Mouse (Mus musculus) CH12.LX (cell line): ENCODE data around the gene Ppef1. TPM values are rescaled to one million over a fixed set of nuclear protein-coding genes. Genes with fewer than 3 reads are reported as not detected.

Experiments
- DNase-seq: peaks from one replicate; pipeline ENCODE4 v3.0.0-alpha.2; 2013; ENCODE audit errors: extremely low read depth
- H3K27ac ChIP-seq: 2 replicates; pipeline ENCODE4 v1.5.1; 2012; ENCODE audit warnings: low read depth, mild to moderate bottlenecking, control low read depth, moderate library complexity; ENCODE audit not compliant: insufficient read depth
- H3K27me3 ChIP-seq: replicated peaks from 2 replicates; pipeline ENCODE3; 2012; ENCODE audit warnings: inconsistent platforms
- H3K36me3 ChIP-seq, 2 experiments: replicated peaks in 1 of 2; 2 replicates each; pipeline versions ENCODE3 to v1.6.1; 2012; ENCODE audit warnings: inconsistent platforms in 1 of 2, low read length in 1 of 2, mild to moderate bottlenecking in 1 of 2, mixed read lengths in 1 of 2, moderate library complexity in 1 of 2; ENCODE audit not compliant: control insufficient read depth in 1 of 2, insufficient read depth in 1 of 2
- H3K4me1 ChIP-seq, 2 experiments: 2 replicates each; pipeline ENCODE4 v1.6.1; 2012; ENCODE audit warnings: inconsistent platforms in 1 of 2, moderate library complexity in 1 of 2; ENCODE audit not compliant: insufficient read depth in 2 of 2, control insufficient read depth in 1 of 2
- H3K4me2 ChIP-seq: 2 replicates; pipeline ENCODE4 v1.6.1; 2012; ENCODE audit warnings: low read depth, mild to moderate bottlenecking, control low read depth; ENCODE audit not compliant: poor library complexity, insufficient read depth, severe bottlenecking
- H3K4me3 ChIP-seq, 3 experiments: fragments of 150-350 bp in 1 of 3; sonication (generic) in 1 of 3; replicated peaks in 1 of 3; 2 replicates each; pipeline versions ENCODE3 to v1.5.1; 2011 to 2012; ENCODE audit warnings: low read depth in 2 of 3, low read length in 2 of 3, mild to moderate bottlenecking in 2 of 3, moderate library complexity in 2 of 3, control low read depth in 1 of 3, improper control_type of control experiment in 1 of 3, inconsistent platforms in 1 of 3, mixed read lengths in 1 of 3; ENCODE audit not compliant: poor library complexity in 1 of 3
- H3K79me2 ChIP-seq: replicated peaks from 2 replicates; pipeline ENCODE4 v1.6.1; 2012; ENCODE audit warnings: mild to moderate bottlenecking, moderate library complexity; ENCODE audit not compliant: control insufficient read depth, poor library complexity, insufficient read depth, severe bottlenecking; ENCODE audit errors: extremely low read depth
- H3K9ac ChIP-seq: 2 replicates; pipeline ENCODE4 v1.6.1; 2012; ENCODE audit warnings: low read depth, mild to moderate bottlenecking, control low read depth, moderate library complexity; ENCODE audit not compliant: insufficient read depth
- H3K9me3 ChIP-seq: replicated peaks from 2 replicates; pipeline ENCODE3; 2012; ENCODE audit warnings: low read length, inconsistent platforms, mixed read lengths
- BHLHE40 ChIP-seq: IDR thresholded peaks from 2 replicates; pipeline ENCODE4 v1.6.1; 2011; ENCODE audit warnings: mild to moderate bottlenecking, low read depth, low read length, improper control_type of control experiment
- CHD1 ChIP-seq: IDR thresholded peaks from 2 replicates; pipeline ENCODE4 v1.6.1; 2012; ENCODE audit warnings: low read depth, low read length, improper control_type of control experiment, inconsistent platforms
- E2F4 ChIP-seq: IDR thresholded peaks from 2 replicates; pipeline ENCODE4 v1.6.1; 2011; ENCODE audit warnings: low read depth, low read length, improper control_type of control experiment; ENCODE audit not compliant: insufficient replicate concordance
- ELF1 ChIP-seq: IDR thresholded peaks from 2 replicates; pipeline ENCODE4 v1.6.1; 2014; ENCODE audit warnings: low read depth, mild to moderate bottlenecking, inconsistent platforms, low read length, improper control_type of control experiment
- EP300 ChIP-seq: IDR thresholded peaks from 2 replicates; pipeline ENCODE4 v1.6.1; 2011; ENCODE audit warnings: low read length, improper control_type of control experiment
- JUN ChIP-seq: IDR thresholded peaks from 2 replicates; pipeline ENCODE4 v1.6.1; 2011; ENCODE audit warnings: low read depth, mild to moderate bottlenecking, low read length, improper control_type of control experiment, moderate library complexity; ENCODE audit not compliant: insufficient read depth
- MAX ChIP-seq: IDR thresholded peaks from 2 replicates; pipeline ENCODE4 v1.6.1; 2011; ENCODE audit warnings: low read length, improper control_type of control experiment
- MEF2A ChIP-seq: IDR thresholded peaks from 2 replicates; pipeline ENCODE4 v1.6.1; 2014; ENCODE audit warnings: low read depth, mild to moderate bottlenecking, inconsistent platforms, low read length, improper control_type of control experiment, borderline replicate concordance
- MXI1 ChIP-seq: IDR thresholded peaks from 2 replicates; pipeline ENCODE4 v1.6.1; 2011; ENCODE audit warnings: mild to moderate bottlenecking, low read depth, low read length, improper control_type of control experiment
- MYC ChIP-seq: IDR thresholded peaks from 2 replicates; pipeline ENCODE4 v1.6.1; 2011; ENCODE audit warnings: low read depth, mild to moderate bottlenecking, improper control_type of control experiment, low read length
- NRF1 ChIP-seq: IDR thresholded peaks from 2 replicates; pipeline ENCODE4 v1.6.1; 2014; ENCODE audit warnings: low read depth, mild to moderate bottlenecking, inconsistent platforms, low read length, improper control_type of control experiment, moderate library complexity
- POLR2A ChIP-seq: IDR thresholded peaks from 2 replicates; pipeline ENCODE4 v1.6.1; 2011; ENCODE audit warnings: low read depth, mild to moderate bottlenecking, improper control_type of control experiment, low read length
- POLR2AphosphoS2 ChIP-seq: IDR thresholded peaks from 2 replicates; pipeline ENCODE4 v1.6.1; 2011; ENCODE audit warnings: low read depth, low read length, improper control_type of control experiment
- RAD21 ChIP-seq: IDR thresholded peaks from 2 replicates; pipeline ENCODE4 v1.6.1; 2011; ENCODE audit warnings: low read depth, mild to moderate bottlenecking, low read length, improper control_type of control experiment, moderate library complexity
- SIN3A ChIP-seq: IDR thresholded peaks from 2 replicates; pipeline ENCODE4 v1.6.1; 2012; ENCODE audit warnings: low read length, improper control_type of control experiment, inconsistent platforms
- SMC3 ChIP-seq: IDR thresholded peaks from 2 replicates; pipeline ENCODE4 v1.6.1; 2011; ENCODE audit warnings: low read depth, low read length, improper control_type of control experiment
- TBP ChIP-seq: conservative IDR thresholded peaks from 2 replicates; pipeline ENCODE4 v1.6.1; 2011; ENCODE audit warnings: low read depth, low read length, improper control_type of control experiment
- TCF12 ChIP-seq: IDR thresholded peaks from 2 replicates; pipeline ENCODE4 v1.6.1; 2014; ENCODE audit warnings: low read depth, mild to moderate bottlenecking, inconsistent platforms, low read length, improper control_type of control experiment
- UBTF ChIP-seq: IDR thresholded peaks from 2 replicates; pipeline ENCODE4 v1.6.1; 2012; ENCODE audit warnings: low read depth, mild to moderate bottlenecking, inconsistent platforms, low read length, improper control_type of control experiment, moderate library complexity
- USF1 ChIP-seq: IDR thresholded peaks from 2 replicates; pipeline ENCODE4 v1.6.1; 2014; ENCODE audit warnings: low read depth, mild to moderate bottlenecking, inconsistent platforms, low read length, improper control_type of control experiment
- ZC3H11A ChIP-seq: IDR thresholded peaks from 2 replicates; pipeline ENCODE4 v1.6.1; 2012; ENCODE audit warnings: low read depth, mild to moderate bottlenecking, inconsistent platforms, low read length, improper control_type of control experiment
- ZNF384 ChIP-seq: IDR thresholded peaks from 2 replicates; pipeline ENCODE4 v1.6.1; 2012; ENCODE audit warnings: low read depth, low read length, improper control_type of control experiment, inconsistent platforms
- dilution Hi-C: fragments of 300-500 bp; cut with MboI; formaldehyde crosslinking; loops from 2 replicates; pipeline ENCODE4 v1.14.3; 2020; ENCODE audit warnings: low sequenced_read_pairs; ENCODE audit not compliant: extremely low pct_unique_long_range_greater_than_20kb, extremely low pct_ligation_motif_present
- in situ Hi-C: fragments of 300-500 bp; cut with MboI; formaldehyde crosslinking; loops from 3 replicates; pipeline ENCODE4 v1.14.3; 2019; ENCODE audit warnings: low sequenced_read_pairs, low pct_ligation_motif_present, low pct_unique_long_range_greater_than_20kb, mixed read lengths
- polyA plus RNA-seq: library from polyadenylated mRNA; unstranded; fragments of >175 nt; gene quantifications from 2 replicates; pipeline ENCODE4 v1.2.1, GENCODE M21; 2012; ENCODE audit warnings: low read depth; ENCODE audit not compliant: insufficient read length
- total RNA-seq, 2 experiments: library from RNA; depleted of rRNA; stranded (reverse); fragments of 300-350 nt in 1 of 2; fragments of >200 nt in 1 of 2; gene quantifications; 2 replicates each; pipeline ENCODE4 v1.2.3; 2012 to 2014

The Ppef1 gene
- total and polyA plus RNA-seq, 3 experiments = 0.34 to 2.8 (median 1.5) TPM

GRCm38 (mm10) chrX:160745399-160745798 is 9.8 kb upstream of the Ppef1 start:
- no peaks in the 10 kb centered on the region for H3K9me3 ChIP-seq
- no peak for DNase-seq
- no peak overlapping the region for H3K9ac ChIP-seq
- no peaks in the 10 kb centered on the region for H3K79me2 ChIP-seq
- no peak overlapping the region for H3K4me2 ChIP-seq
- no peaks in the 10 kb centered on the region for H3K27me3 ChIP-seq
- H3K4me3 ChIP-seq = no peak overlapping the region
- H3K4me1 ChIP-seq = no peaks in the 10 kb centered on the region
- H3K27ac ChIP-seq = no peak overlapping the region
- in situ Hi-C loops = no loop called here
- TF ChIP-seq JUN = no peak
- no peak for TF ChIP-seq TCF12
- TF ChIP-seq ZNF384 = no peak
- no peak for TF ChIP-seq ELF1
- TF ChIP-seq POLR2AphosphoS2 = no peak
- TF ChIP-seq NRF1 = no peak
- TF ChIP-seq POLR2A = no peak
- no peak for TF ChIP-seq RAD21
- no peak for TF ChIP-seq ZC3H11A
- no peak for TF ChIP-seq E2F4
- TF ChIP-seq SIN3A = no peak
- no peak for TF ChIP-seq CHD1
- no peak for TF ChIP-seq MYC
- no peak for TF ChIP-seq BHLHE40
- no peak for TF ChIP-seq MEF2A
- TF ChIP-seq TBP = no peak
- TF ChIP-seq USF1 = no peak
- dilution Hi-C loops = no loop called here
- no peaks in the 10 kb centered on the region for H3K36me3 ChIP-seq

GRCm38 (mm10) chrX:160699171-160699570 is 36.4 kb downstream of the Ppef1 start:
- Histone ChIP-seq H3K9me3 (no peaks in the 10 kb centered on the region), H3K27me3 (no peaks in the 10 kb centered on the region), H3K36me3 (no peaks in the 10 kb centered on the region), H3K4me3 (no peak overlapping the region), H3K4me2 (no peak overlapping the region), H3K9ac (no peak overlapping the region), H3K79me2 (no peaks in the 10 kb centered on the region), H3K4me1 (no peaks in the 10 kb centered on the region), H3K27ac (no peak overlapping the region)
- no peak for TF ChIP-seq EP300
- no peak for TF ChIP-seq POLR2A
- TF ChIP-seq SIN3A = no peak
- TF ChIP-seq E2F4 = no peak
- no peak for TF ChIP-seq UBTF
- no peak for TF ChIP-seq ELF1
- TF ChIP-seq SMC3 = no peak
- no peak for TF ChIP-seq MXI1
- TF ChIP-seq MAX = no peak
- in situ Hi-C loops = no loop called here
- DNase-seq = no peak
- dilution Hi-C loops = no loop called here
